Mouse (Mus musculus): ENCODE data around the gene Bcr.

- no peak for TF ChIP-seq CTCF (IDR thresholded peaks at IDR 0.05; ENCODE audit: low read depth, low read length)
- no peak for TF ChIP-seq POLR2A (IDR thresholded peaks at IDR 0.05; ENCODE audit: extremely low read depth, insufficient read depth, low read length)
These were observed 34.8 kb downstream of the Bcr start for GRCm38 (mm10) chr10:75095216-75095615.

All from liver, adult 2 months (tissue).